Mouse (Mus musculus): ENCODE measurements around the gene Col1a2.

Gene Col1a2

GRCm38 (mm10) chr6:4504603-4505131 lies at the start of gene Col1a2:
Col1a2 (plus strand) TSS chr6:4504814.
- DNase-seq (ENCODE audit: low spot score): no peak

DNA sequence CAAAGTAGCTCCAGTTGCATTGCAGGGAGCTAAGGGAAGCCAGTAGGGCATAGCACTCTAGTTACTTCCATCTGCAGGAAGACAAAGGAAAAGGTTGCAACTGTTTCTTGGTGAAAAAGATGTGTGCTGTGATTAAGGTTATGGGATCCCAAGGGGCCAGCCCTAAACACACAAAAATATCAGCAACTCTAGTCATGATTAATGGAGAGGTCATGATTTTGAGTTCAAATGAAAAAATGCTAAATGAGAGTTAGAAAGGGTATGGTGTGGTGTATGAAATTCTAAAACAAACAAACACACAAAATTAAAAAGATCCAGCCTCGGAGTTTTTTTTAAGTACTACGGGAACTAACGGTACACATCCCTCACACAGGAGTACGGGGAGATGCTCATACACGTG lies 49.1 kb upstream of the Col1a2 start:
- DNase-seq (ENCODE audit: low spot score): no peak

DNA sequence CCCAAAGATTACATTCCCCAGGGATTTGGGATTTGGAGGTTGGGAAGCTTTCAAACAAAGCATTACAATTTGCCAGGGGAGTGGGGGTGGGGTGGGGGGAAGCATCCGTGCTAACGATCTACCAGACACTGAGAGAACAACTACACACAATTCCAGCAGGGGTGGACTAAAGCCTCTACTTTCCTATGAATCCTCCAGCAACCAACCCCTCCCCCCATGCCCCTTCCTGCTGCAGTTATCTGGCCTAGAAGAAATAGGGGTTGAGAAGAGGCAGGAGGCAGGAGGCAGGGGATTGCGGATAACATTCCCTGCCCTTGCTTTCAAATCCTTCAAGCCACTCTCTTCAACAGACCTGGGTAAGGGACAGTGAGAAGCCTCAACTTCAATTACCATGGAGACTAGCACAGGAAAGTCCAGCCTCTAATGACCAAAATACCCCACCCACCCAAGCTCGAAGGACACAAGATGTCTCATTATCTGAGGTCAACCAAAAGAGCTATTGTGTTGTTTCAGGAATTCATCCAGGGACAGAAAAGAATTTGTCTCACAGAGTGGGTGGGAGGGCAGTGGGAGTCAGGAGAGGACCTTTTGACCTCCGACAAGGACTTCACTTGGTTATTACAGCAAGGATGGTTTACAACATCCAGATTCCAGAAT lies 48.5 kb upstream of the Col1a2 start:
- DNase-seq (ENCODE audit: low spot score): no peak

- no peak for DNase-seq (ENCODE audit: low spot score)
Measured at GRCm38 (mm10) chr6:4456691-4457447, 47.7 kb upstream of the Col1a2 start.

DNA sequence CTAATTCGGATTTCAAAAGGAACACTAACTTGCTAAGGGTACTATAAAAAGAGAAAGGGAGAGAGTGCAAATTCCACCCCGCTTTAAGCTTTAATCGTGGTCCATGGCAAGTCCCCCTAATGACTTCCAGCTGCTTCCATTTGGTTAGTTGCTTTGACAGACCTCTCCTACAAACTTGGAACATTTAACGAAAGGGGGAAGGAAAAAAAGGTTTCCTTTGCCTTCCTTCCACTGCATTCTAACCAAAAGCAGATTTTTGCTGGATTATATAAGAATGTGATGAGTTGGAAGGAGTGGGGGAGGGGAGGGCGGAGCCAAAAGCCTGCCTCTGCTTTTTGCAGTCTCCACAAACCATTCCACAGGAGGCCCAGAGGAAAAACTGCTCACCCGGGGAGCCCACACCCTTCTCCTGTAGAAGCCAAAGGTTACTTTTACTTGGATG lies 47.0 kb upstream of the Col1a2 start:
- no peak for DNase-seq (ENCODE audit: low spot score)

DNA sequence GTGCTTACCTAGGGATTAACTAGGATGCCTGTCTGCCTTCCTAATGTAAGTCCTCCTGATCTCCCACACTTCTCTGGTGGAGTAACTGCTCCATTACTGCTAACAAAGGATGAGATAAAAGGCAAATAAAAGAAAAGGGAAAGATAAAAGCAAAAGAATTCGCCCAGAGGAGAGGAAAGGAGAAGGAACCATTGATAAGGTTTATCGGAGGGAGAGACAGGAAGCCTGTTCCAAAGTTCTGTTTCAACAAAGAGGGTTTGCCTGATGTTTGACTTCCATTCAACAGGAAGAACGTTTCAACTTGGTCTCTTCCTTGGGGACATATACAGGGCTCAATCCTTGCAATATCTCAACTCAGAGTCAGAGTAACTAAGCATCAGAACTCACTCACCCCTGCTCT lies 39.3 kb upstream of the Col1a2 start:
- no peak for DNase-seq (ENCODE audit: low spot score)

GRCm38 (mm10) chr6:4483577-4483936 lies 21.1 kb upstream of the Col1a2 start:
- DNase-seq (ENCODE audit: low spot score): no peak

DNA sequence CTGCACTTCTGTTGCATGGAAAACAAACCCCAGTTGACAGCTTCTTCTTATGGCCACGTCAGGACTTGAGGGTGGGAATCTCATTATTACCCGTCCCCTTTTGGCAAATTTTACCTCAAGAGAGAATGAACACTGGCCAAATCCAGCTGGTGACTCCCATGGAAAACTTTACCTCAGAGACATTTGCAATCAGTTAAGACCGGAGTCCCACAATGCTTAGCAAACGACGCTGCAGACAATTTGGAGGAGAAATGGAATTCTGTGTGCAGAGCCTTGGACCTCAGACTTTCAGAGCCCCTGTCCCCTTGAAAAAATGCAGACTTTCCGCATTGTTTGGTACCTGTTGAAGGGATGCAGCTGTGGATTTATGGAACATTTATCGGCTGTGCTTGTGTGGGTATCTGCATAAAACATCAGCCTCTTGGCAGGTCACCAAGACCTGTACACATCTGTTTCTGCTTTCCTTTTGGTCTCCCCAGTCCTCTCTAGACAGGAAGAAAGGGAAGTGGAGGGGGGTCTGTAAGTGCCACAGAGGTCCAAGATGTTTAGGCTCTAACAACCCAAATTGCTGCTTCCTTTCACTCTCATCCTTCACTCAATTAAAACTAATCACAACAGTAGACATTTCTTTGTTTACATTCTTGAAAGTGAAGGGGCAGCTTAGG lies 20.5 kb upstream of the Col1a2 start:
- DNase-seq (ENCODE audit: low spot score): no peak

GRCm38 (mm10) chr6:4488349-4488748 lies 16.3 kb upstream of the Col1a2 start:
- DNase-seq (ENCODE audit: low spot score): no peak

GRCm38 (mm10) chr6:4488966-4489365 lies 15.6 kb upstream of the Col1a2 start:
- no peak for DNase-seq (ENCODE audit: low spot score)

GRCm38 (mm10) chr6:4489366-4490245 lies 15.0 kb upstream of the Col1a2 start:
- DNase-seq (ENCODE audit: low spot score): no peak

DNA sequence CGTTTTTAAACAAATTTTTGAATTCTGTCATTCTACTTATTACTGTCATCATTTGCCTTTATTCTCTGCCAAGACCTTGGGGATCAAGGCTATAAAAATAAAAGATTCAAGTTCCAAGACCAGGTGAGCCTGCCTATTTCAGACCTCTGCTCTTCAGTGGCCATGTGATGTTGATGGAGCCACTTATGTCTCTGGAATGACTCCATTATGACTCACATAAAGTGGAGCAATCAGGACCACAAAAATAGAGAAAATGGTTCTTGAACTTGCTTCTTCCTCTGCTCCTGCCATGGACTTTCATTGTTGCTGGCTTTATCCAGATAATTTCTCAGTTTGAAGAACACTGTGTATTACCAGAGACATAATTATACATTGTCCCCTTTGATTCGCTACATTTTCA lies 10.9 kb upstream of the Col1a2 start:
- no peak for DNase-seq (ENCODE audit: low spot score)

DNA sequence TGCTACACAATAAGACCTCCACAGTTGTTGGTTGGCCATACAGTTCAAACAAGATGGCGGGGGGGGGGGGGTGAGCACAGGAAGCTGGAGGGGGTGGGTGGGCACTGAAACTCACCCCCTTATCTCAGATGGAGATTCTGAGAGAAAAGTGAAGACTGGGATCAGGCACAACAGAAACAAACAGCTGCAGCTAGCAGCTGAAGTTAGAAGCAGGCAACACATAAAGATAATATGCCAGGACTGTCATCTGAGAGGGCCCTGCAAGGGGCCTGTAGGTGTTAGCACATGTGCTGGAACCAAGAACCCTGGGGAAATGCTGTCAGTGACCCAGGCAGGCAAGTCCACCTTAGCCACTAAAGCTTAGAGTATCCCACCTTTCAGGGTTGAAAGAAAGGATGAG lies 8.2 kb upstream of the Col1a2 start:
- no peak for DNase-seq (ENCODE audit: low spot score)

- no peak for DNase-seq (ENCODE audit: low spot score)
Measured at GRCm38 (mm10) chr6:4503106-4503505, 1.5 kb upstream of the Col1a2 start.

DNA sequence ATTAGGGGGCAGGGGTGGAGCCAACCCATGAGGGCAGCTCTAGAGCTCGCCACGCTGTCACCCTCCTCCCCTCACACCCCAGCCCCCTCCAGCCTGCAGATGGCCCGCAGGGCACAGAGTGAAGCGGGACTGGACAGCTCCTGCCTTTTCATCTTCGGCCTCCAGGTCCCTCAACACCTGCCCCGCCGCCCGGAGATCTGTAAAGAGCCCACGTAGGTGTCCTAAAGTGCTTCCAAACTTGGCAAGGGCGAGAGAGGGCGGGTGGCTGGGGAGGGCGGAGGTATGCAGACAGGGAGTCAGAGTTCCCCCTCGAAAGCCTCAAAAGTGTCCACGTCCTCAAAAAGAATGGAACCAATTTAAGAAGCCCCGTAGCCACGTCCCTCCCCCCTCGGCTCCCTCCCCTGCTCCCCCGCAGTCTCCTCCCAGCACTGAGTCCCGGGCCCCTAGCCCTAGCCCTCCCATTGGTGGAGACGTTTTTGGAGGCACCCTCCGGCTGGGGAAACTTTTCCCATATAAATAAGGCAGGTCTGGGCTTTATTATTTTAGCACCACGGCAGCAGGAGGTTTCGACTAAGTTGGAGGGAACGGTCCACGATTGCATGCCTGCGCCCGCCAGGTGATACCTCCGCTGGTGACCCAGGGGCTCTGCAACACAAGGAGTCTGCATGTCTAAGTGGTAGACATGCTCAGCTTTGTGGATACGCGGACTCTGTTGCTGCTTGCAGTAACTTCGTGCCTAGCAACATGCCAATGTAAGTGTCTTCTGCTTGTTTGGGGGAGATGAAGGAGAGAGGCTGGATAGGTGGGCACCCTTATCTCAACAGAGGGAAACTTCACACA lies 764 bp downstream of the Col1a2 start:
- no peak for DNase-seq (ENCODE audit: low spot score)

GRCm38 (mm10) chr6:4506106-4506505 lies 1.5 kb downstream of the Col1a2 start:
- no peak for DNase-seq (ENCODE audit: low spot score)

GRCm38 (mm10) chr6:4506791-4507190 lies 2.2 kb downstream of the Col1a2 start:
- DNase-seq (ENCODE audit: low spot score): no peak

DNA sequence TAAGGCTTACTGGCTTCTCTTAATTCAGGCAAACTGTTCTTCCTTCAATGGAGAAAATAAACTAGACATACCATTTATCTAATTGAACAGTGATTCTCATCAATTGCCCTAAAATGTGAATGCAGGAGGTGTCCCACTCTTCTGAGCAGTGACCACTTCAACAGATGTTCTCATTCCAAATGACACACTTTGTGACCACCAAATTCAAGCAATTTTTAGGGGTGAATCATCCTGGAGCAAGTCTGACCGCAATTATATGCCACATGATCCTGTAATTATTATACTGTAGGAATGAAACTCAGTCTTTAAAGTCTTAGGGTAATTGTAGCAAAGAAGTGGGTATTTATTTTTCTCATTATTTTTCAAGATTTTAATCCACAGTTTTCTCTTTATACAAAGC lies 2.7 kb downstream of the Col1a2 start:
- no peak for DNase-seq (ENCODE audit: low spot score)

DNA sequence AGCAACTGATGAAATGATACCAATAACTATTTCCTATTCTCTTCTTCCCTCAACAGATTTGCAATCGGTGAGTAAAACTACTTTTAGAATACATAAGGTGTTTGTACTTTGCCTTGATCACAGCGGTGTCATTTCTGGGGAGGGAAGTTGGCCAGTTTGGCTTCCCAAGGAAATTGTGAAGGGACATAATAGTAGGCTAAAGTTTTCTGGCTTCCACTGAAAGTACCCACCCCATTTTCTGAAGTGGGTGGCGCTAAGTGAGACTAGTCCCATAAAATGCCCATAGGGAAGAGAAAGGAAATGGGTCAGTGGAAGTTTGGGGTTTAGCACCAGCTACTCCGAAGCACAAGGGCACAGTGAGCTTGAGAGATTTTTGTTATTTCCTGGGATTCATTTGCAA lies 3.7 kb downstream of the Col1a2 start:
- DNase-seq (ENCODE audit: low spot score): no peak

GRCm38 (mm10) chr6:4509395-4509794 lies 4.8 kb downstream of the Col1a2 start:
- DNase-seq (ENCODE audit: low spot score): no peak

GRCm38 (mm10) chr6:4514671-4515070 lies 10.1 kb downstream of the Col1a2 start:
- DNase-seq (ENCODE audit: low spot score): no peak

Measured in T-cell, adult 2 months (primary cell).